Mouse (Mus musculus) layer of hippocampus, postnatal 10 days (tissue): ENCODE measurements around the gene Slc6a16. TPM values are rescaled to one million over a fixed set of nuclear protein-coding genes. Genes with fewer than 3 reads are reported as not detected.
"Not testable (repeated sequence)": the region's sequence is repeated elsewhere in the genome, so short reads cannot be mapped to it uniquely, and the experiment has no call there.

Source experiments
- DNase-seq, 2 experiments: peaks; one replicate each; pipeline ENCODE4 v3.0.0; 2021; ENCODE audit warnings: low spot score in 2 of 2
- total RNA-seq, 2 experiments: library from RNA; stranded (reverse); gene quantifications; 2 replicates each; pipeline ENCODE4 v1.2.3; 2021

The Slc6a16 gene
- total RNA-seq, 2 experiments from 2014 or later, result 1.0 to 1.2 TPM

DNA sequence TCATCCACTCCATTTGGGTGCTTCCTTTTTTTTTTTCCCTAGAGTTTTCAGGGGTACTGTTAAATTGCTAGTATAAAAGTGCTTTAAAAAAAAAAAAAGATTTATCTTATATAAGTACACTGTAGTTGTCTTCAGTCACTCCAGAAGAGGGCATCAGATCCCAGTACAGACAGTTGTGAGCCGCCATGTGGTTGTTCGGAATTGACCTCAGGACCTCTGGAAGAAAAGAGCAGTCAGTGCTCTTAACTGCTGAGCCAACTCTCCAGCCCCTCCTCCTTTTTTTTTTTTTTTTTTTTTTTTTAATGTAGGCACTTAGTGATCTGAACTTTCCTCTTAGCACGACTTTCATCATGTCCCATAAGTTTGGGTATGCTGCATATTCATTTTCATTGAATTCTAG lies 6.8 kb downstream of the Slc6a16 start:
- no peak for DNase-seq

- DNase-seq, result no peak
These were observed 12.9 kb downstream of the Slc6a16 start for GRCm38 (mm10) chr7:45253806-45254205.

GRCm38 (mm10) chr7:45255822-45256221 lies 14.9 kb downstream of the Slc6a16 start:
- not testable (repeated sequence) for DNase-seq

- DNase-seq, result peak; percentile 37 to 40
These were observed 16.4 kb downstream of the Slc6a16 start for GRCm38 (mm10) chr7:45257063-45257840.

DNA sequence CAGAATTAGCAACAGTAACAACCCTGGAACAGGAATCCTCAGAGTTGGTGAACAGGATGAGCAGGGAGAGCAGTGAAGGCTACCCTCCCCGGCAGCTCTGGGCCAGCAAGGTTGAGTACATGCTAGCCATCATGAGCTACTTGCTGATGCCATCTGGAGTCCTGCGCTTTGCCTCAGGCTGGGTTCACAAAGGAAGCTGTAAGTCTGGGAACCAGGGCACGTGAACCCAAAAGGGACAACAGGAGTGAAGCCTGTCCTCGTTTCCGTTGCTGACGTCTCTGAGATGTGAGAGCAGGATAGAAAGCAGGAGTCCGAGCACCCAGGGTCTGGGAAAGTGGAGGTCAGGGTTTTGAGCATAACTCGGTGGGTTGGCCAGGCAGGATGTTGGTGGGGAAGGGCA lies 18.4 kb downstream of the Slc6a16 start:
- no peak for DNase-seq

GRCm38 (mm10) chr7:45262266-45262665 lies 21.4 kb downstream of the Slc6a16 start:
- DNase-seq, result no peak

DNA sequence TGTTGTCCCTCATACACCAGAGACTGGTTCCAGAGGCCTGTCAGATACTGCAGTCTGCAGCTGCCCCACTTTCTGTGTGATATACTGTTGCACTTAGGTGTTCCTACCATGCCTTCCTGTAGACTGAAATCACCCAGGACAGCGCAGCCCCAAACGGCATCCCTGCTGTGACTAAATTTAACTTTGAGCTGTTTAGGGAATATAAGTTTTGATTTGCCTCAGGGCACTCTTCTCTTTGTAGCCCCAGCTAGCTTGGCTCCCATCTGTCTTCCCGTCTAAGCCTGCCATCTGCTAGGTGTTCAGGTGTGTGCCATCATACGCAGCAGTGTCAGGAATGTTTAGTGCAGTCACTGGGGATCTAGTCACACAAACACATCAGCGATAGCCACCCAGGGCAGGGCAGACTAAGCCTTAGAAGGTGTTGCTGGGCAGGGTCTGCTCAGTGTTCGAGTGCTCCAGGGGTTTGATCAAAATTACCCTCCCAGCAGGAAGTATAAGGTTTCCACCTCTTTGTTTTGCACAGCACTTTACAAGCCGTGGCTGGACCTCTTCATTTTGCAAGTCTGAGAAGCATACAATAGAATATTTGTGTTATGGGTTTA lies 22.2 kb downstream of the Slc6a16 start:
- no peak for DNase-seq

GRCm38 (mm10) chr7:45264348-45264747 lies 23.5 kb downstream of the Slc6a16 start:
- no peak for DNase-seq

GRCm38 (mm10) chr7:45265518-45265917 lies 24.6 kb downstream of the Slc6a16 start:
- no peak for DNase-seq

DNA sequence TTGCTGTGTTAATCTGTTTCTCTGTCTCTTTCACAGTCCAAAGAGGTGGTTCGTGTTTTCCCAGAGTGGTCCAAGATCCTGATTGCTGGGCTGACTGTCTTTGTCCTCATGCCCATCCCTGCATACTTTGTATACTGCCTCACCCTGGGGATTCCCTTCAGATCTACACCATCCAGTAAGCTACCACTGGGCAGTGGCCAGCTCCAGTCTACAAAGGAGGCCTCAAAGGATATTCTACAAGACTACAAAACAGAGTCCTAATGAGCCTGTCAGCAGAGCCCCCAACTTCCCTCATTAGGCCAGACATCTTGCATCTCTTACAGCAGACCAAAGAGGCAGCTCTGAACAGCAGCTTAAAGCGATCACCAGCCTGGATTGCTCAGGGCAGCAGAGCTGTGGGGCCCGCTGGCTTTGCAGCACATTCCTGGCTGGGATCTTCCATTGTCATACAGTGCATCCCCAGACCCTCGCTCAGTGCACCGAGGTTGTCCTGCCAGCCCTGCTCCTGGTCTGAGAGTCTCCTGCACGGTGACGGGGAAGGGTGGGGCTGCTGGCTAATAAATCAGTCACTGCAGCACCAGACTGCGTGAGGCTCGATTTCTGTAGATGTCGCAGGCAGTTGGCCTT lies 32.0 kb downstream of the Slc6a16 start:
- no peak for DNase-seq

GRCm38 (mm10) chr7:45273672-45274071 lies 32.8 kb downstream of the Slc6a16 start:
- no peak for DNase-seq

DNA sequence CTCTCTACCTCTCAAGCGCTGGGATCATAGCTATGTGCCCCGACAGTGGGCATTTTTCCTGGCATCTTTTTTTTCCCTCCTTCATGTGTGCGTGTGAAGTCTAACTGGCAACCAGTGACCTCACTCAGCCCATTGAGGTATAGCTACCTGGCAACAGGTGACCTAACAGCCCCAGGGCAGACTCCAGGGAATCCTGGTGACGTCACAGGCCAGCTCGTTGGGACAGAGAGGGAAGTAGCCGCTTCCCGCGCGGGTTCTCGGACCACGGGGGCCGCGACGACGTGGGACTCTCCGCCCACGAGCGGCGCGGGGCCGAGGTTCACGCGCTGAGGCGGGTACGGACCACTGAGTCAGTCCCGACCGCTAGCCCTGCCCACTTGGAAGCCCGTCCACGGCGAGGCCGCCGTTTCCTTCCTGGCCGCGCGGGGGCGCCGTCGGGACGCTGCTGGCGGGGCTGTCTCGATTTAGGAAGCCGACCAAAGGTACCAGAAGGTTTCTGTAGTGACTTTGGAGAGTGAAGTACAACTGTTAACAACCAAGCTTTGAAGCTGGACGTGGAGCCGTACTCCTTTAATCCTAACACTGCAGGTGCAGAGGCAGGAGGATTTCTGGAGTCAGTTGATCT lies 36.4 kb downstream of the Slc6a16 start, which contains the start of gene Slc6a21:
Gene Slc6a21, plus strand, starts transcription at position 378 of the 625 bp plus-strand sequence.
- peak; percentile 76 to 80 for DNase-seq

DNA sequence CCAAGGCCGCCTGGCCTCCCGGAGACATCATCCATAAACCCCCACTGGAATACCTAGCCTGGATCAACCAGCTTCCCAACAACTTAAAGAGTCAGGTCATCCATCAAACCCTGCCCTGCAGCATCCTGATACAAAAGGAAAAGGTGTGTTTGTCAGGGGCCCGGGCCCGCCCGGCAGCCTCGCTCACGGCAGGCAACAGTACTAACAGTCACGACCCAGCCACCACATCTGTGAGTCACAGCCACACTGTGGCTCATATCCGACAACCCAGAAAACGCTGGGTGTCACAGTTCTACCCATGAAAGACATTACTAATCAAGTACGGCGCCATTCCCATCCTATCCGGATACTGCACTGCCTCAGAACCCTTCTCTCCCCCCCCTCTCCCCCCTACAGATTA lies 45.6 kb downstream of the Slc6a16 start:
- DNase-seq, result no peak

DNA sequence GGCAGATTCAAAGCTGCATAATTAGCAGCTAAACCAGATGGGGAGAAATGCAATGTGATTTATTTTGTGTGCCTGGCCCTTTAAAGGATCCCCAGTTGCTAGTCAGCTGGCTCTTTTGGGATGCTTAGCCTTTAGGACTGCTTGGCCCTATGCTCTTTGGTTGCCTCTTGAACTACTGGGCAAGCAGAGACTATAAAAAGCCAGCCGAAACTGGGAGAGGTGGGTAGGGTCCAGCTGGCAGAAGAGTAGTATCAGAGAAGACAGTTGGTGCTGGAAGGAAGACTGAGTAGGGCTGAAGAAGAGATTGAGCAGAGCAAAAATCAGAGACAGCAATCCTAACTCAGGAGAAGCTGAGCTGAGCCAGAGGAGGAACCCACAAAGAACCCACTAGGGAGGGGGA lies 55.7 kb downstream of the Slc6a16 start:
- no peak for DNase-seq

DNA sequence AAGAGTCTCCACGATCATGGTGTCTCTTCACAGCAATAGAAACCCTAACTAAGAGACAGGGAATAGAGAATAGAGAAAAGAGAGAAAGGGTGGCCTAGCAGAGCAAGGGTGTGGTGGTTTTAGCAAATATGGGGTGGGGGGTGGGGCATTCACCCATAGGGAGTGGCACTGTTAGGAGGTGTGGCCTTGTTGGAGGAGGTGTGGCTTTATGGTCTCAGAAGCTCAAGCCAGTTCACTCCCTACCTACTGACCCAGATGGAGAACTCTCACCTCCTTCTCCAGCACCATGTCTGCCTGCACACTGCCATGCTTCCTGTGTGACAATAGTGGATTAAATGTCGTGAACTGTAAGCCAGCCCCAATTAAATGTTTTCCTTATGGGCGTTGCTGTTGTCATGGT lies 56.7 kb downstream of the Slc6a16 start:
- DNase-seq, result no peak

GRCm38 (mm10) chr7:45299752-45300151 lies 58.9 kb downstream of the Slc6a16 start:
- peak; percentile 78 to 84 for DNase-seq

DNA sequence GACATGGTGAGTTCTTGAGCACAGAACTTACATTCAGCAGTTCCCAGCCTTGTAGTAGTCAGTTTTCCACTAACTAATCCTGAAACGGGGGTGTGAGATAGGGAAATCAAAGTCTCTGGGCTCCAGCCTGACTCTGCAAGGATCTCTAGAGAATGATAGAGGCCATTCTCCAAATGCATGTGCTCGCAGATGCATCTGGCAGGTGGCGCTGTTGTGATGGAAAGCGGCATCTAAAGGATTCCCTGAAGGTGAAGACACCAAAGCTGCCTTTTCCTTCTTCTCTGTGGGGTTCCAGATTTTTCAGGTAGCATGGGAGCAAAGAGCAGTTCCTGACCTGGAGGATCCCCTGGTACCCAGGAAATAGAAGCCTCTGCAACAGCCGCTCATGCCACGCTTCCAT lies 59.4 kb downstream of the Slc6a16 start:
- DNase-seq, result peak; percentile 77 to 80

DNA sequence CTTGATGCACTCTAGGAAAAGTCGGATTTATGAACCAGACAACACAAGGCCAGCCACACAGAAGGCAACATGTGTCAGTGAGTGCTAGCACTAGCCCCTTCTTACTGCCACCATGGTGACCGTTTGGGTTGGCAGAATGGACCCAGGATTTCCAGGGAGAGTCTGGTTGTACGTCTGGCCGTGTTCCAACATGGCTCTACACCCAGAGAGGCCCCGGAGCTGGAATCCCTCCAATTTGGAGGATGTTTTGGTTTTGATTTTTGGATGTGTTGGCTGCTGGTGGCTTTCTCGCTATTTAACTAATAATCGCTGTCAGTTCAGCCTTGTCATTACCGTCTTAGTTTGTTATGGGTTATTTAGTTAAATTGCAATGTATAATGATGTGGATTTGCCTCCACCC lies 61.7 kb downstream of the Slc6a16 start:
- peak; percentile 60 to 61 for DNase-seq

DNA sequence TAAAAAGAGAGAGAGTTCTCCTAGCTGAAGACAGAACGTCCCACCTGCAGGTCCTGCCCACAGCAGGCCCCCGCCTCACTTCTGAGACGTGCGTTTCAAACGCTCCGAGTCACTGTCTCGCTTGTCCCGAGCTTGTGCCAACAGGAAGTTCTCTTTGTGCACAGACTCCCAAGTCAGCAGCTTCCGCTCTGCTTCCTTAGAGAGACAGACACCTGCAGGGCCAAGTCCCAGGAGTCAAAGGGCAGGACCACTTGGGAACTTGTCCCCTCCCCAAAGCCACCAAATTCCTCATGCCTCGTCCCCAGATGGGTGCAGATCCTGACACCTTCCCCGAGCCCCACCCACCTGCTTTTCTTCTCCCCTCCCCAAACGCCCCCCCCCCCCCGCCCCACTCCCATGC lies 64.0 kb downstream of the Slc6a16 start:
- DNase-seq, result no peak

GRCm38 (mm10) chr7:45305275-45305674 lies 64.4 kb downstream of the Slc6a16 start:
- peak; percentile 74 to 75 for DNase-seq

GRCm38 (mm10) chr7:45308551-45309240 lies 67.8 kb downstream of the Slc6a16 start:
- DNase-seq, result no peak
